Mouse (Mus musculus): ENCODE results near the gene Ankrd28.

- TF ChIP-seq EP300 (optimal IDR thresholded peaks at IDR 0.05) (no peak), CTCF (IDR thresholded peaks at IDR 0.05; ENCODE audit: low read depth) (no peak)
Measured at GRCm38 (mm10) chr14:31696206-31696984, 134.1 kb downstream of the Ankrd28 start.
